Mouse (Mus musculus): ENCODE measurements around the gene Hbb-bh2. TPM values are rescaled to one million over a fixed set of nuclear protein-coding genes. Genes with fewer than 3 reads are reported as not detected.
A peak's percentile ranks its signal among the peaks of the same experiment; 100 is the strongest.

Hbb-bh2 gene
- total and polyA plus RNA-seq, 3 experiments, result not detected

- no peak for TF ChIP-seq MAZ (IDR thresholded peaks at IDR 0.05; ENCODE audit: low read depth, low read length)
- no peak for TF ChIP-seq JUND (conservative IDR thresholded peaks at IDR 0.05; ENCODE audit: low read depth, low read length)
- no peak for TF ChIP-seq MAX (IDR thresholded peaks at IDR 0.05; ENCODE audit: low read length)
- no peak for TF ChIP-seq KAT2A (IDR thresholded peaks at IDR 0.05; ENCODE audit: insufficient replicate concordance, low read length)
- TF ChIP-seq ZKSCAN1 (IDR thresholded peaks at IDR 0.05; ENCODE audit: borderline replicate concordance, low read depth, low read length), result no peak
- Histone ChIP-seq H3K4me1 (ENCODE audit: control insufficient read depth in 1 of 2, insufficient read depth in 2 of 2) (peaks cover 0 to 2% of the 10 kb centered on the region in 2 experiments; a peak in 1 of 4 replicates), H3K36me3 (replicated peaks in 1 of 2; ENCODE audit: control insufficient read depth in 1 of 2, insufficient read depth in 1 of 2, low read length in 1 of 2) (no peaks in the 10 kb centered on the region), H3K9me3 (replicated peaks; ENCODE audit: low read length) (no peaks in the 10 kb centered on the region), H3K79me2 (replicated peaks; ENCODE audit: control insufficient read depth, extremely low read depth, insufficient read depth, poor library complexity, severe bottlenecking) (no peaks in the 10 kb centered on the region), H3K9ac (ENCODE audit: insufficient read depth, low read depth) (no peak overlapping the region), H3K4me2 (ENCODE audit: insufficient read depth, low read depth, poor library complexity, severe bottlenecking) (no peak overlapping the region), H3K27me3 (replicated peaks) (no peaks in the 10 kb centered on the region), H3K4me3 (replicated peaks in 1 of 3; ENCODE audit: low read depth in 2 of 3, low read length in 2 of 3, poor library complexity in 1 of 3) (no peak overlapping the region), H3K27ac (ENCODE audit: insufficient read depth, low read depth) (no peak overlapping the region)
- in situ Hi-C loops (cut with MboI; ENCODE audit: low pct_ligation_motif_present, low pct_unique_long_range_greater_than_20kb, low sequenced_read_pairs), result no loop called here
- no peak for DNase-seq (ENCODE audit: extremely low read depth)
- dilution Hi-C loops (cut with MboI; ENCODE audit: extremely low pct_ligation_motif_present, extremely low pct_unique_long_range_greater_than_20kb, low sequenced_read_pairs), result no loop called here
Measured at GRCm38 (mm10) chr7:103877093-103877492, 36.8 kb upstream of the Hbb-bh2 start.

GRCm38 (mm10) chr7:103874451-103874850, 34.1 kb upstream of the Hbb-bh2 start:
- Histone ChIP-seq H3K4me3 (replicated peaks in 1 of 3; ENCODE audit: low read depth in 2 of 3, low read length in 2 of 3, poor library complexity in 1 of 3) (no peak overlapping the region), H3K79me2 (replicated peaks; ENCODE audit: control insufficient read depth, extremely low read depth, insufficient read depth, poor library complexity, severe bottlenecking) (no peaks in the 10 kb centered on the region), H3K27ac (ENCODE audit: insufficient read depth, low read depth) (no peak overlapping the region), H3K27me3 (replicated peaks) (no peaks in the 10 kb centered on the region), H3K4me1 (ENCODE audit: control insufficient read depth in 1 of 2, insufficient read depth in 2 of 2) (peaks cover 0 to 2% of the 10 kb centered on the region in 2 experiments; a peak in 1 of 4 replicates), H3K9ac (ENCODE audit: insufficient read depth, low read depth) (no peak overlapping the region; the same call in 1 of the 2 replicates), H3K4me2 (ENCODE audit: insufficient read depth, low read depth, poor library complexity, severe bottlenecking) (peak overlapping the region; percentile 45; the same call in 1 of the 2 replicates), H3K36me3 (replicated peaks in 1 of 2; ENCODE audit: control insufficient read depth in 1 of 2, insufficient read depth in 1 of 2, low read length in 1 of 2) (no peaks in the 10 kb centered on the region), H3K9me3 (replicated peaks; ENCODE audit: low read length) (no peaks in the 10 kb centered on the region)
- peak; percentile 35 to 59; a peak in 3 of 4 replicates for TF ChIP-seq CTCF (conservative IDR thresholded peaks at IDR 0.05 in 1 of 2, IDR thresholded peaks at IDR 0.05 in 1 of 2; ENCODE audit: low read depth in 2 of 2, low read length in 2 of 2)
- peak; percentile 42 for TF ChIP-seq RAD21 (IDR thresholded peaks at IDR 0.05; ENCODE audit: low read depth, low read length)
- TF ChIP-seq GABPA (IDR thresholded peaks at IDR 0.05; ENCODE audit: insufficient replicate concordance, low read depth, low read length), result no peak
- peak; percentile 53 for TF ChIP-seq SMC3 (IDR thresholded peaks at IDR 0.05; ENCODE audit: low read depth, low read length)
- dilution Hi-C loops (cut with MboI; ENCODE audit: extremely low pct_ligation_motif_present, extremely low pct_unique_long_range_greater_than_20kb, low sequenced_read_pairs) (no loop called here), in situ Hi-C loops (cut with MboI; ENCODE audit: low pct_ligation_motif_present, low pct_unique_long_range_greater_than_20kb, low sequenced_read_pairs) (loop anchor here (5.0 kb wide), 1 partner anchor 162 kb away; the partner anchor contains the start of gene Olfr243)
- DNase-seq (ENCODE audit: extremely low read depth), result peak; percentile 47

- Histone ChIP-seq H3K4me3 (replicated peaks in 1 of 3; ENCODE audit: low read depth in 2 of 3, low read length in 2 of 3, poor library complexity in 1 of 3) (no peak overlapping the region), H3K79me2 (replicated peaks; ENCODE audit: control insufficient read depth, extremely low read depth, insufficient read depth, poor library complexity, severe bottlenecking) (no peaks in the 10 kb centered on the region), H3K9me3 (replicated peaks; ENCODE audit: low read length) (no peaks in the 10 kb centered on the region), H3K4me1 (ENCODE audit: control insufficient read depth in 1 of 2, insufficient read depth in 2 of 2) (peaks cover 0 to 2% of the 10 kb centered on the region in 2 experiments; a peak in 1 of 4 replicates), H3K36me3 (replicated peaks in 1 of 2; ENCODE audit: control insufficient read depth in 1 of 2, insufficient read depth in 1 of 2, low read length in 1 of 2) (no peaks in the 10 kb centered on the region), H3K27me3 (replicated peaks) (no peaks in the 10 kb centered on the region), H3K4me2 (ENCODE audit: insufficient read depth, low read depth, poor library complexity, severe bottlenecking) (no peak overlapping the region), H3K9ac (ENCODE audit: insufficient read depth, low read depth) (no peak overlapping the region), H3K27ac (ENCODE audit: insufficient read depth, low read depth) (no peak overlapping the region)
- dilution Hi-C loops (cut with MboI; ENCODE audit: extremely low pct_ligation_motif_present, extremely low pct_unique_long_range_greater_than_20kb, low sequenced_read_pairs), result no loop called here
- in situ Hi-C loops (cut with MboI; ENCODE audit: low pct_ligation_motif_present, low pct_unique_long_range_greater_than_20kb, low sequenced_read_pairs), result loop anchor here (5.0 kb wide), 1 partner anchor 161 kb away; the partner anchor contains the start of gene Olfr243
- DNase-seq (ENCODE audit: extremely low read depth), result peak; percentile 31
- TF ChIP-seq ZNF384 (IDR thresholded peaks at IDR 0.05; ENCODE audit: low read depth, low read length), result no peak
- peak; percentile 10 to 78; a peak in 3 of 4 replicates for TF ChIP-seq CTCF (conservative IDR thresholded peaks at IDR 0.05 in 1 of 2, IDR thresholded peaks at IDR 0.05 in 1 of 2; ENCODE audit: low read depth in 2 of 2, low read length in 2 of 2)
- TF ChIP-seq E2F4 (IDR thresholded peaks at IDR 0.05; ENCODE audit: insufficient replicate concordance, low read depth, low read length), result no peak
- TF ChIP-seq NELFE (IDR thresholded peaks at IDR 0.05; ENCODE audit: low read depth, low read length), result no peak
- no peak for TF ChIP-seq MAZ (IDR thresholded peaks at IDR 0.05; ENCODE audit: low read depth, low read length)
- TF ChIP-seq TCF12 (IDR thresholded peaks at IDR 0.05; ENCODE audit: low read depth, low read length), result no peak
- TF ChIP-seq ZC3H11A (IDR thresholded peaks at IDR 0.05; ENCODE audit: low read depth, low read length), result peak; percentile 17; the same call in 1 of the 2 replicates
- TF ChIP-seq SMC3 (IDR thresholded peaks at IDR 0.05; ENCODE audit: low read depth, low read length), result peak; percentile 75
- no peak for TF ChIP-seq MXI1 (IDR thresholded peaks at IDR 0.05; ENCODE audit: low read depth, low read length)
- TF ChIP-seq RAD21 (IDR thresholded peaks at IDR 0.05; ENCODE audit: low read depth, low read length), result peak; percentile 86
- no peak for TF ChIP-seq GABPA (IDR thresholded peaks at IDR 0.05; ENCODE audit: insufficient replicate concordance, low read depth, low read length)
Measured at GRCm38 (mm10) chr7:103873064-103873463, 32.7 kb upstream of the Hbb-bh2 start.
